Mouse (Mus musculus): ENCODE data around the gene Zfp786. TPM values are rescaled to one million over a fixed set of nuclear protein-coding genes. Genes with fewer than 3 reads are reported as not detected.
"Not testable (repeated sequence)": the region's sequence is repeated elsewhere in the genome, so short reads cannot be mapped to it uniquely, and the experiment has no call there.

The Zfp786 gene
- total RNA-seq (2014; fragmentation: Nextera tagmentation) (0.87 and 2.4 TPM in 2 replicates), total RNA-seq (2017) (0.70 and 4.2 TPM in 2 replicates)

- peak; percentile 92 for ATAC-seq (replicated peaks; ENCODE audit: low FRiP score, low TSS enrichment, poor library complexity, severe bottlenecking)
These were observed at the start of gene Zfp786 for GRCm38 (mm10) chr6:47830104-47831078. Gene Zfp786, minus strand, starts transcription at chr6:47830867.

GRCm38 (mm10) chr6:47880166-47880565 is 49.5 kb upstream of the Zfp786 start:
- no peak for ATAC-seq (replicated peaks; ENCODE audit: low FRiP score, low TSS enrichment, poor library complexity, severe bottlenecking)

GRCm38 (mm10) chr6:47879049-47879716 is 48.5 kb upstream of the Zfp786 start:
- 0 out of 2 replicates have a peak, but pooled peaks have one; percentile 30 for ATAC-seq (replicated peaks; ENCODE audit: low FRiP score, low TSS enrichment, poor library complexity, severe bottlenecking)

- no peak for ATAC-seq (replicated peaks; ENCODE audit: low FRiP score, low TSS enrichment, poor library complexity, severe bottlenecking)
These were observed 47.9 kb upstream of the Zfp786 start for GRCm38 (mm10) chr6:47878593-47878992.

GRCm38 (mm10) chr6:47878133-47878514 is 47.5 kb upstream of the Zfp786 start:
- ATAC-seq (replicated peaks; ENCODE audit: low FRiP score, low TSS enrichment, poor library complexity, severe bottlenecking) = 0 out of 2 replicates have a peak, but pooled peaks have one; percentile 23

- peak; percentile 96 for ATAC-seq (replicated peaks; ENCODE audit: low FRiP score, low TSS enrichment, poor library complexity, severe bottlenecking)
These were observed 46.9 kb upstream of the Zfp786 start for GRCm38 (mm10) chr6:47877461-47878132.

- no peak for ATAC-seq (replicated peaks; ENCODE audit: low FRiP score, low TSS enrichment, poor library complexity, severe bottlenecking)
These were observed 46.4 kb upstream of the Zfp786 start, which contains the start of gene Zfp282 for GRCm38 (mm10) chr6:47877058-47877457. Gene Zfp282, plus strand, starts transcription at chr6:47877204.

GRCm38 (mm10) chr6:47872266-47872665 is 41.6 kb upstream of the Zfp786 start:
- no peak for ATAC-seq (replicated peaks; ENCODE audit: low FRiP score, low TSS enrichment, poor library complexity, severe bottlenecking)

GRCm38 (mm10) chr6:47857729-47858128 is 27.1 kb upstream of the Zfp786 start:
- ATAC-seq (replicated peaks; ENCODE audit: low FRiP score, low TSS enrichment, poor library complexity, severe bottlenecking) = not testable (repeated sequence)

GRCm38 (mm10) chr6:47857241-47857640 is 26.6 kb upstream of the Zfp786 start:
- no peak for ATAC-seq (replicated peaks; ENCODE audit: low FRiP score, low TSS enrichment, poor library complexity, severe bottlenecking)

- ATAC-seq (replicated peaks; ENCODE audit: low FRiP score, low TSS enrichment, poor library complexity, severe bottlenecking) = no peak
These were observed 15.1 kb upstream of the Zfp786 start for GRCm38 (mm10) chr6:47845779-47846178.

GRCm38 (mm10) chr6:47842337-47842736 is 11.7 kb upstream of the Zfp786 start:
- peak; percentile 79 for ATAC-seq (replicated peaks; ENCODE audit: low FRiP score, low TSS enrichment, poor library complexity, severe bottlenecking)

GRCm38 (mm10) chr6:47841831-47842230 is 11.2 kb upstream of the Zfp786 start:
- no peak for ATAC-seq (replicated peaks; ENCODE audit: low FRiP score, low TSS enrichment, poor library complexity, severe bottlenecking)

GRCm38 (mm10) chr6:47841077-47841476 is 10.4 kb upstream of the Zfp786 start:
- no peak for ATAC-seq (replicated peaks; ENCODE audit: low FRiP score, low TSS enrichment, poor library complexity, severe bottlenecking)

- ATAC-seq (replicated peaks; ENCODE audit: low FRiP score, low TSS enrichment, poor library complexity, severe bottlenecking) = 0 out of 2 replicates have a peak, but pooled peaks have one; percentile 42
These were observed 7.0 kb upstream of the Zfp786 start for GRCm38 (mm10) chr6:47837630-47838029.

GRCm38 (mm10) chr6:47835984-47836521 is 5.4 kb upstream of the Zfp786 start:
- ATAC-seq (replicated peaks; ENCODE audit: low FRiP score, low TSS enrichment, poor library complexity, severe bottlenecking) = peak; percentile 56

GRCm38 (mm10) chr6:47835482-47835983 is 4.9 kb upstream of the Zfp786 start, which contains the start of gene Zfp398:
Gene Zfp398, plus strand, starts transcription at chr6:47835661.
- ATAC-seq (replicated peaks; ENCODE audit: low FRiP score, low TSS enrichment, poor library complexity, severe bottlenecking) = peak; percentile 87

GRCm38 (mm10) chr6:47832220-47832619 is 1.6 kb upstream of the Zfp786 start:
- ATAC-seq (replicated peaks; ENCODE audit: low FRiP score, low TSS enrichment, poor library complexity, severe bottlenecking) = no peak

GRCm38 (mm10) chr6:47828950-47829349 is 1.7 kb downstream of the Zfp786 start:
- peak; percentile 62 for ATAC-seq (replicated peaks; ENCODE audit: low FRiP score, low TSS enrichment, poor library complexity, severe bottlenecking)

All from megakaryocyte-erythroid progenitor cell, adult 5-6 weeks (primary cell).